Mouse (Mus musculus) layer of hippocampus, adult 11-12 months (tissue): Measurements from ENCODE around the gene Cdc42bpa.
A peak's percentile ranks its signal among the peaks of the same experiment; 100 is the strongest.
"Not testable (repeated sequence)": the region's sequence is repeated elsewhere in the genome, so short reads cannot be mapped to it uniquely, and the experiment has no call there.

ENCODE experiments used
- DNase-seq: peaks from one replicate; pipeline ENCODE4 v3.0.0; 2022; ENCODE audit warnings: low spot score

The Cdc42bpa gene

DNA sequence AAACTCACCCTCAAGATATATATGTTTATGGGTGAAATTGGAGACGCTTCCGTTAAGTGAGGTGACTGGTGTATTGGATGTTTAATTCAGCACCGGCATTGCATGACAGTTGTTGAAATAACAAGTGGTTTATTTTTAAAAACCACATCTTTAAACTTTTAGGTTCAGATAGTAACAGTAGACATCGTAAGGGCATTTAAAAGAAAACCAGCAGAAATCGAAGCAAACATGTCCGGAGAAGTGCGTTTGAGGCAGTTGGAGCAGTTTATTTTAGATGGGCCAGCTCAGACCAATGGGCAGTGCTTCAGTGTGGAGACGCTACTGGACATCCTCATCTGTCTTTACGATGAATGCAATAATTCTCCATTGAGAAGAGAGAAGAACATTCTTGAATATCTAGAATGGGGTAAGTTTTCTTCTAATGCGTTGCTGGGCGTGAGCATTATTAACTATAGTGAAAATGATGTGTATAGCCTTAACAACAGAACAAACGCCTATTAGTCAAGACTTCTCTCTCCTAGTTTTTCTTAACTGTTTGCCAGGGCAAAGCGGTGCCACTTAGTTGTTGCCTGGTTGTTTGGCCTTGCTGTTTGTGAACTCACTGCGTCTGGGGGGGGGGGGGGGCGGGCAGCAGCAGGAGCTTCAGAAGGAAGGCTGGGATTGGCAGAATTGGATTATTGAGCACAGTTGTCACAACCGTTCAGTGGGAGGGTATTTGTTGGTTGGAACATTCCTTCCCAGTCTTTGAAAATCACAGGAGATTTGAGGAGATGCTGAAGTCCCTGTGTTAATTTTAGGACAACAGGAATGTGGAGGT is 818 bp downstream of the Cdc42bpa start:
- peak; percentile 26 for DNase-seq

DNA sequence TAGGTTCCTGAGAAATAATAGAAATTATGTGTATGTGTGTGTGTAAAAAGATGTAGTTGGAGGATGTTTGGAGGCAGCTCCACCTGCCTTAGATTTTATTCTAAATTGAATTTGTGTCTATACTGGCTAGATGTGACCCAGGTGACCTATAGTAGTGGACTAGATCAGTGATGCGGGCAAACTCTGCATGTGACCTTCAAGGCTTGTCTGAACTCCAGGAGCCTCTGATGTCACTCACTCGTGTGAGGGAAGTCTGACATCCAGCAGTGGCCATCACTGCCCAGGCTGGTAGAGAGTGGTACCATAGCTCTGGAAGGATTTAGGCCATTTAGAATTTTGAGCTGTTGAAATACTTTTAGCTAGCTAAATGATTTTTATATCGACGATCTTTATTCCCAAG is 1.5 kb downstream of the Cdc42bpa start:
- DNase-seq = peak; percentile 31

DNA sequence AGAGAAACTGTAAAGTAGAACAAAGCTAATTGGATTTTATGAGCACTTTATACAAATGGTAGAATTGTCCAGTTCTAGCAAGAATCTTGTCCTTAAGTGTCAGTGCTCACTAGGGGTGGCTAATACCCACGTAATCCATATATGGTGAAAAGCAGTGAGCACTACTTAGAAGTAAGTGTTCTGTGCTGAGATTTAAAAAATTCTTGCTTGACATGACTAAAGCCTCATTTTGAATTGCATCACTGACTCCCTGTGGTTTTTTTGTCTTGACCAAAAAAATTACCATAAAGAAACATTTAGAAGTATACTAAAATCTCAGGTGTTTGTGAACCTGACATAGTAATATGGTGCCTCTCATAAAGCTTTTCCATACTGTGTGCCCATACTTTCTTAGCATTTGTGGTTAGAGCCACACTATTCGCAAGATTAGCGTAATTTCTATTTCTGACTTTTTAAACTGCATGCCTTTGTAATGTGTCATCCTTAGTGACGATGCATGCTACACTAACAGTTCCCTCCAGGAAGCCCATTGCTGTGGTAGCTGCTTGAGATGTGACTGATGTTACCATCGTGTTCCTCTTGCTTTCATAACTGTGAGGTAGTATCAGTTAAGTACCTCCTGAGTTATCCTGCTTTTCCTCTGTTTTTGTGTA is 9.6 kb downstream of the Cdc42bpa start:
- DNase-seq = no peak

DNA sequence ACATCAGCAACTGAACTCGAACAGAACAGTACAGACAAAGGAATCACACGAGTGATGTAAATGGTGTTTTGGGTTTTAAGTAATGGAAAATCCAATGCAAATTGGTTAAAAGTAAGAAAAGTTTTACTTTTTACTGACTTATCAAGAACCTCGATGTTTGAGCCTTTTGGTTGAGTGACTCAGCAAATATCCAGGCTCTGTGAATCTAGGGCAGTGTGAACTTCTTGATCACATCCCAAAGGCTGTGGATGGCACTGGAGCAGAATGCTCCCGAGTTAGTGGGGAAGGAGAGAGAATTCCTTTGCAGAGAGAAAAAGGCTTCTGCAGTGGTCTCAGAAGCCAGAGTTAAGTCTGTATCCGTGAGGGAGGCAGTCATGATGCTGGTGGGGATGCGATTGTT is 14.7 kb downstream of the Cdc42bpa start:
- DNase-seq = no peak

DNA sequence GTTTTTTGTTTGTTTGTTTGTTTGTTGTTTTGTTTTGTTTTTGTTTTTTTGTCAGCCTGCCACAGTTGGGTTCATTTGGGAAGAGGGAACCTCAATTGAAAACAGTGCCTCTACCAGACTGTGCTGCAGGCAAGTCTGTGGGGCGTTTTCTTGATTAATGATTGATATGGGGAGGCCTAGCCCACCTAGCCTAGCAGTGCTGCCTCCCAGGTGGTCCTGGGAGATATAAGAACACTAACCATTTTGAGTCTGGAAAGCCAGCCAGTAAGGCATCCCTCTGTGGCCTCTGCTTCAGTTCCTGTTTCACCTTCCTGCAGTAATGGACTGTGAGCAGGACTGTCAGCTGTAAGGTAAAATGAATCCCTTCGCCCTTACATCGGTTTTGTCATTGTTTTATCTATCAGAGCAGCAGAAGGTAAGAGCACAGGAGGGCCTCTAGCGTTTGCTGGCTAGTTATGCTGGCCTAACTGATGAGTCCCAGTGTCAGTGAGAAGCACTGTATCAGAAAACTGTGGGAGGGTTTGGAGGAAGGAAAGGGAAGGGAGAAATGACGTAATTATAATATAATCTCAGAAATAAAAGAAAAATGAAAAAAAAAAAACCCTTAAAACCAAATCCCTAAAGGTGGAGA is 15.5 kb downstream of the Cdc42bpa start:
- DNase-seq = no peak

DNA sequence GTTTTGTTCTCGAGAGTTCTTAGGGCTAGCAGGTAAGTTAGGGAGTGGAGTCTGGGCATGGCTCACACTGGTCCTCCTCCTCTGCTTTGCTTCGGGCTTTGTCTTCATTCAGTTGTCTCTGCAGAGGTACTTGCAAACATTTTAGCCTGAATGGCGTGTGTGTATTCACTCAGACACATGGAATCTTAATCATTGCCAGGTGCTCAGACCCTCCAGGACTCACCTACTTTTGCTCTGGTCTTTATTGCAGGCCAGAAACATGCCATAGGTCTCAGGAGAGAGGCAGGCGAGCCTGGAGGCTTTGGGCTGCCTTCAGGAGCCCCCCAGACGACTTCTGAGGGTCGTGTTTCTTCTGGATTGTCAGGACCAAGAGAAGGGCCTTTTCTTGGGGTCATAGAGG is 17.2 kb downstream of the Cdc42bpa start:
- no peak for DNase-seq

DNA sequence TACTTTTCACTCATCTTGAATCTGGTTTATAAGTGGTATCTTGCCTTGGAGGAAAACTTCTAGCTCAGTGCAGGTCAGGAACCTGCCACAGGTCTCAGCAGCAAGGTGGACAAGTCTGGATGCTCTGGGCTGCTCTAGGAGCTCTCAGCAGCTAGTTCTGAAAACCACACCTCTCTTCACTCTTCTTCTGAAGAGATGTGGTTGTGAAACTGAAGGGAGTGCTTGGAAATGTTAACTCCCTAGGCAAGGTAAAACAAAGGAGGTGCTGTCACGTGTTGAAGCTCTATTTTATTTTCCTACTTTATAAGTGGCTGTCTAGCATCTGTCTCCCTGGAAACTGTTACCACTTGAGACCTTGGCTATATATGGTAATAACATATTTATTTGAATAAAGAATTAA is 18.5 kb downstream of the Cdc42bpa start:
- DNase-seq = no peak

DNA sequence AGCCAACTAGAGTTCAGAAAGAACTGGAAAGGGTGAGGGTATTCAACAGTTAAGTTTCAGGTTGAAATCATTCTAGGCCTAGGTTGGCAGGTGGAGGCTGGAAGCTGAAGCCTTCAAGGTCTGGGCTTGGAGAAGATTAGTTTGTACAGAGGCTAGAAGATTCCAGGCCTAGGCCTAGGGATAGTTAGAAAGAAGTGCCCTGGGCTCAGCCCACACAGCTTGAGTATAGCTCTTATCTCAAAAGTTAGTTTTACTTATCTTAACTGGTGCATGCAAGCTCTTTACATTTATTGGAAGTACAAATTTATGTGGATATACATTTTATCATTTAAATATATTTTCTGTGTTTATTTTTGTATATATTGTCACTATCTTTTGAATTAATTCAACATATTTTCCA is 21.4 kb downstream of the Cdc42bpa start:
- DNase-seq = no peak

DNA sequence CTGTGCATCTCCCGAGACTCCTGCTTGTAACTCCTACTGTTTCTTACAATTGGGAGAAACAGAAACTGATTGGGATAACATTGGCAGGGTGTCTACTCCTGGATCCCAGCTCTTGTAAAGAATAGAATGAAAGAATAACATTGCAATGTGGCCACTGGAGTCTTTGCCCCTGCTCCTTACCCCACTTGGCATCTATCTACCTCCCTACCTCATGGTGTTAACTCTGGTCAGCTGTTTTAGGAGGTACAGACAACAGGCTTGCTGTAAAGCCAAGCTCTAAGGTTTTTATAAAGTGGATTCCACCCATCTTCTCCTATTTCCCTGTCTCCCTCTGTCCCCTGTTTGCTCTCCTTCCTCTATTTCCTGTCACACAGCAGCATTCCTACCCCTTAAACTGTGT is 21.9 kb downstream of the Cdc42bpa start:
- DNase-seq = no peak

DNA sequence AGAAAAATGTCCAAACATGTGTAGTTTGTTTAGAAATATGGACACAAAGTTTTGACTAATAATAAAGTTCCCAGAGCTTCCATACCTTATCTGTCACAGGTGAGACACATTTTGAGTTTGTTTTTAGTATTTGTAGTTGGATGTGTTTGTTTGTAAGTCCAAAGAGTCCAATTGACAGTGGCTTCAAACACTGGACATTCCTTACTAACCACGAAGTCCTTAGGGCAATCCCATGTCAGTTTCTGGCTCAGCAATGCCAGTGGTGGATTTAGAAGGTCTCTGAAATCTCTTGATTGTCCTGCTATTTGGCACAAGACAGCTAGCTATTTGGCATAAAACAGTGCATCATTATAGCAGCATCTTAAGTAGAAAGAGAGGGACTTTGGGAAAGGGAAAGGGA is 22.7 kb downstream of the Cdc42bpa start:
- DNase-seq = no peak

DNA sequence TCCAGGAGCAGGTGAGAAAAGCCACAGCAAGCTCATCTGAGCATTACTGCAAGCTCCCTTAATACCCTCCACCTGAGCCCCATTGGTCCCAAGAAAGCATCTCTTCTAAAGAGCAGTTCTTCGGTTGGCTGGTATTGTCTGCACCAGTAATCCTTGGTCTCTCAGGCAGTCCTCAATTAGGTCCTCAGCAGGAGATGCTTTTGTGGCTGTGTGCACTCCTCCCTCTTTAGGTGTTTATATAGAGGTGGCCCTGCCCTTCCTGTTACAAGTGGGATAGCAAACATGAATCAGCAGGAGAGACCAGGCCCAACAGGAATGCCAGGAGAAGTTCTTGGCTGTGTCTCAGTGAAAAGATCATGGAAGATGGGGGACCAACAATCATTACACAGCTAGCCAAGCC is 23.9 kb downstream of the Cdc42bpa start:
- DNase-seq = no peak

DNA sequence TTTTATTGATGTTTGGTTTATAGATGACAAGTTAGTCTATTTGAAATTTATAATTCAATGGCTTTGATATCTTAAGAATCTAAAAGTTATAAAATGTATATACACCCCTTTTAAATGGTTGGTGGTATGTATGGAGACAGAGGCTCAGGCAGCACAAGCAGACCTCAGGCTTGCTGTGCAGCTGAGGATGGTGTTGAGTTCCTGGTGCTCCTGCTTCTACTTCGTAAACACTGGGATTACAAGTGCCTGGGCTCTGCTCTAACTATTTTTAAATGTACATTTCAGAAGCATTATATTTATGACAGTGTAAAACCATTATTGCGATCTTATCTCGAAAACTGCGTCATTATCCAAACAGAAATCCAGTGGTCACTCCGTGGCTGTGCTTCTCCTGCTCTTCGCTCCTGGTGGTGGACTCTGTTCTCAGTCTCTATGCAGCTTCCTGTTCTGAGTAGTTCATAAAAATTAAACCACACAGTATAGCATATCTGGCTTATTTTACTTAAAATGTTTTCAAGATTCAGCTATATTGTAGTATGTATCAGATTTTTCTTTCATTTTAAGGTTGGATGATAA is 31.5 kb downstream of the Cdc42bpa start:
- no peak for DNase-seq

DNA sequence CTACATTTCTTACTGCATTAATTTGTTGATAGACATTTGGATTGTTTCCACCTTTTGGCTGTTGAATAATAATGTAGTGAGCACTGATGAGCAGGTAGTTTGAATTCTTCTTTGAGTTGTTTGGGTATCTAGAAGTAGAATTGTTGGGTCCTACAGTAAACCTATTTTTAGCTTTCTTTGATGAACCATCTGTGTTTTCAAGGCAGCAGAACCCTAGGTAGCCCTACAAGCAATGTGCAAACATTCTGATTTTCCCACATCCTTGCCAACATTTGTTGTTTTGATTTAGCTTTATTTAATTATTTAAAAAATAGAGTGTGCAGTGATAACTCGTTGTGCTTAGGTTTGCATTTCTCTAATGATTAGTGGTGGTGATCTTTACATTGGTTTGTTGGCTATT is 32.0 kb downstream of the Cdc42bpa start:
- DNase-seq = no peak

DNA sequence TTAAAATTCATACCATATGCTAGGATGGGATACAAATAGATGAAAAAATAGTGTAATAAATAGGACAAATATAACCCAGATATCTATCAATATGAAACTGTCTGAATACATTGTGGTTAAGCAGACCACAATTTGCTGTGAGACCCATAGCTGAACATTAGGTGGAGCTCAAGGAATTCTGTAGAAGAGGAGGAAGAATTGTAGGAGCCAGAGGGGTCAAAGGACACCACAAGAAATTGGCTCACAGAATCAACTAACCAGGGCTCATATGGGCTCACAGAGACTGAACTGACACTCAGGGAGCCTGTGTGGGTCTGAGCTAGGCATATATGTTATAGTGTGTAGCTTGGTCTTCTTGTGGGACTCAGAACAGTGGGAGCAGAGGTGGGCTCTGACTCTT is 47.8 kb downstream of the Cdc42bpa start:
- DNase-seq = no peak

DNA sequence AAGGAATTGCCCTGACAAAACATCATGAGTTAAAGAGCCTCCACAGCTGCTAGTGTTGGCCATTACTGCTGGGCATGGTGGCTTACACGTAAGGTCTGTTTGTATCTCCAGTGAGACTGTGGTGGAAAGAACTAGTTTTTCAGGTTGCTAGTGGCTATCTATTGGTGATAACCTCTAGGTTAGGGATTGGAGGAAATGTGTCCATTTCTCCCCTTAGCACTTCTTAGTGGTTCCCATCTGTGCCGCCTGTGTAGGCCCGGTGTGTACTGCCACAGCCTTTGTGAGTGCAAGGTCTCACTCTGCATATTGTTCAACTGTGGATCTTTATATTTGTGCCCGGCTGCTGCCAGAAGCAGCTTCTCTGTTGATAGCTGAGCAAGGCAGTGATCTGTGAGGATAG is 53.2 kb downstream of the Cdc42bpa start:
- no peak for DNase-seq

DNA sequence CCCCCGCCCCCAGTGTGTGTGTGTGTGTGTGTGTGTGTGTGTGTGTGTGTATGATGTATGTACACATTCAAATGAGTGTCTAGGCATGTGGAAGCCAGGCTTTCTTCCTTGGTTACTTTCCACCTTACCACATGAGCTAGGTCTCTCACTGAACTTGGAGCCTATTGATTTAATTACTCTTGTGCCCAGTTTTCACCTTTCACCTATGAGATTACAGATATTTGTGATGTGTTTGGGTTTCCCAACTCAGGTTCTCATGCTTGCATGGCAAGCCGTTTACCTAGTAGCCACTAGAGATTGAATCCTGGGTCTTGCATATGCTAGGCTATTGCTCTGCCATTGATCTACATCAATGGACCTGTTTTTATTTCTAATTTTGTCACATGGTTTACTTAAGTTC is 57.9 kb downstream of the Cdc42bpa start:
- no peak for DNase-seq

DNA sequence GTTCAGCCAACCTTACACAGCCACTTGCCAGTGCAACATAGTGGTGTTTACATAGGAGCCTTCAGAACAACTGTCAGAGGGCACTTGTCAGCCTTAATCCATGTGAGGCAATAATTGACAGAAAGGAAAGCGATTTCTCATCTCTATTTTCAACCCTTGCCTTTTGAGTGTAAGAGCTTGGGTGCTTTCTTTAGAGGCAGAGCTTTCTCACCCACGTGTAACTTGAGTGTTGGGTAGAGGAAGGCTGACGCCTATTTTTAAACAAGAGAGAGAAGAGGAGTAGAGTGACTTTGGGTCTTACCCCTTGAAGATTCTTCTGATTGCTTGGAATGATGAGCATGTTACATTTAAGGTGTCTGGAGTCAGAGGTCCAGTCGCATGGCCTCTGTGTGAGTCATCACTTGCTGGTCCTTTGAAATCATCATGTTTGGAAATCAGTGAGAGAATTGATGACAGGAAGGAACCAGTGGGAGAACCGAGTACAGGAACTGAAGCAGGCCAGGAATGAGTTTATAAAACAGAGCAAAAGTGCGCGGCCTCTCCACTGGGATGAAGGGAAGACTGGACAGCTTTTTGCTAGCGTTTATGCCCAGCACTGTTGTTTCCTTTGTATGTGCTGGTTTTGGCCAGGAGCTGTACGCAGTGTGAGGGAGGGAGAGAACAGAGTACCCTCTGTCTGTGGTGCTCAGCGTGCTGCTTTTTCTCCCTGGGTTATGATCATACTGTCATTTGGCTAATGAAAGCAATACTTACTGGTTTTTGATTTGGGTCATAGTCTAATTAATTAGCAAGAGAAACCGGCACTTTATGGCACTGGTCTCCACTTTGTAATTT is 61.4 kb downstream of the Cdc42bpa start:
- no peak for DNase-seq

DNA sequence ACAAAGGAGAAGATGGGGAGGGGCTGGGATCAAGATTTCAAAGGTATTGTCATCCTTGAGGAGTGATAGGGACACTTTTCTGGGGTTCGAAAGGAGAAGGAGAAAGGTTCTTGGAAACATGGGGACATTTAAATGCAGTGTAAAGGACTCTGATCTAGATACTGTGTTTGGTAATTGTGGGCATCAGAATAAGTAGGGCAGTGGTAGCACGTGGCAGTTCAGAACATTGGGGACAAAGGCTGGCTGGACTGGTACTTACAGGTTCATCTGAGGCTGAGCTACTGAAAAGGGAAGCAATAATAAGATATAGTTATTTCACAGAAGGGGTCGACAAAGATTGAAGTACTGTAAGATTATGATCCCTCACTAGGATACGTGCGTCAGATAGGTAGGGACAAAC is 63.2 kb downstream of the Cdc42bpa start:
- DNase-seq = no peak

DNA sequence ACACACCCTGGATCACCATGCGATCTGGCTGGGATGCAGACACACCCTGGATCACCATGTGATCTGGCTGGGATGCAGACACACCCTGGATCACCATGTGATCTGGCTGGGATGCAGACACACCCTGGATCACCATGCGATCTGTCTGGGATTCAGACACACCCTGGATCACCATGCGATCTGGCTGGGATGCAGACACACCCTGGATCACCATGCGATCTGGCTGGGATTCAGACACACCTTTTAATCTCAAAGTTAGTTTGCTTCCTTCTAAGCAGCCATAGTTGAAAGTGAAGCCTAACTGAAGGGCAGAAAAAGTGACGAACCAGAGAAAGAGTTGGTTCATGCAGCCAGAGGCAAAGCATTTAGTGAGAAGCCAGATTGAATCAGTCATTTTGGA is 69.6 kb downstream of the Cdc42bpa start:
- DNase-seq = not testable (repeated sequence)

DNA sequence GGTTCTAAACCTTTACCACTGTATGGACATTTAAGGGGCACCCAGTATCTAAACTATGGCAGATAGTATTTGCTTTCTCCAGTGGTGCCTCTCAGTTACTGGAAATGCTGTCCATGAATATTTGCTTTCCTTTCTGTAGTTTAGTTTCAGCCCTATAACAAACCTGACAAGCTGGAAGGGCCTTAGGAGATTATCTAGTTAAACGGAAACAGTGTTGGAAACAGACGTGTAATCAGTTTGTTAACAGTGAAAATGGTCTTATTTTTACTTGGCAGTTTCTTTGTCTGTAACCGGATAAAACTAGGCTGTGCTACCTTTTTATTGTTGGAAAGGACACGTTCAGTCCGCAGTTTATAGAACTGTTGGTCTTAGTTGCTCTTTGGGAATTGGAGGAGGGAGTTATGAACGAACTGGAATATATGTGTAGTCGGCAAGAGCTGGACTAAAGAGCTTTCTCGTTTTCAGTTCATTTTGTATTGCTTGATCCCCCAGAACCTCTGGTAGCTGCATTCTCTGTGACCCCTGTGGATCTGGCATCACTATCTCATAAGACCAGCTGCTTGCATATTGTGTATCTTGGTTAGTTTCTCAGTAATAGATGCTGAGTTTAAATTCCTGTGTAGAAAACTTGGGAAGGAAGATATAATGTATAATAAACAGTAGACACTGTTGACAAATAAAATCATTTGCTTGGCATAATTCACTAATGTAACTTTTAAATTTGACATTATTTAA is 70.5 kb downstream of the Cdc42bpa start:
- DNase-seq = no peak
